Mouse (Mus musculus): ENCODE data around the gene Afp. TPM values are rescaled to one million over a fixed set of nuclear protein-coding genes. Genes with fewer than 3 reads are reported as not detected.

The Afp gene
- polyA plus RNA-seq, 1 experiment = 0.14 TPM

GRCm38 (mm10) chr5:90507411-90507949 lies 16.9 kb downstream of the Afp start:
- no peak for DNase-seq (ENCODE audit: low read depth)

- DNase-seq (ENCODE audit: low read depth) = no peak
These were observed 19.5 kb downstream of the Afp start for GRCm38 (mm10) chr5:90509828-90510592.

GRCm38 (mm10) chr5:90512288-90512955 lies 21.9 kb downstream of the Afp start:
- no peak for DNase-seq (ENCODE audit: low read depth)

- DNase-seq (ENCODE audit: low read depth) = no peak
These were observed 25.0 kb downstream of the Afp start for GRCm38 (mm10) chr5:90515561-90515960.

GRCm38 (mm10) chr5:90518356-90519100 lies 28.0 kb downstream of the Afp start, which contains the start of gene Afm:
Gene Afm (plus strand): TSS chr5:90518932.
- no peak for DNase-seq (ENCODE audit: low read depth)

- DNase-seq (ENCODE audit: low read depth) = no peak
These were observed 60.7 kb downstream of the Afp start for GRCm38 (mm10) chr5:90551191-90551590.

- no peak for DNase-seq (ENCODE audit: low read depth)
These were observed 65.5 kb downstream of the Afp start for GRCm38 (mm10) chr5:90556052-90556451.

Other genes with a start within 250 kb of the Afp start
- gene Ankrd17, start 124.2 kb upstream of the Afp start, polyA plus RNA-seq (2012; rRNA removed) = 34.5 and 38.9 TPM in 2 replicates
- gene Gm9958, start 123.5 kb upstream of the Afp start, polyA plus RNA-seq (2012; rRNA removed) = 2.5 and 3.2 TPM in 2 replicates
- gene Alb, start 29.8 kb upstream of the Afp start, polyA plus RNA-seq (2012; rRNA removed) = 4.6 and 38.7 TPM in 2 replicates
- 0.09 and 0.20 TPM in 2 replicates for gene Afm, start 28.2 kb downstream of the Afp start, polyA plus RNA-seq (2012; rRNA removed)
- 0.14 TPM in 2 replicates for gene 5830473C10Rik, start 70.4 kb downstream of the Afp start, polyA plus RNA-seq (2012; rRNA removed)
- 1.5 and 1.7 TPM in 2 replicates for gene Rassf6, start 149.9 kb downstream of the Afp start, polyA plus RNA-seq (2012; rRNA removed)

Measured in gonadal fat pad, adult 2 months (tissue).